Mouse (Mus musculus) heart, embryonic 16.5 days (tissue): ENCODE measurements around the gene Hoxc9. TPM values are rescaled to one million over a fixed set of nuclear protein-coding genes. Genes with fewer than 3 reads are reported as not detected.

Experiments used
- ATAC-seq: fragments of 200-750 bp; cut with Nextera tagmentation; replicated peaks from 2 replicates; pipeline ENCODE4 v1.8.0; 2017; ENCODE audit warnings: moderate number of reproducible peaks; ENCODE audit not compliant: insufficient read depth, low FRiP score; ENCODE audit errors: extremely low read depth
- H3K27ac ChIP-seq: fragments of 300-500 bp; sonication (generic); 2 replicates; pipeline ENCODE4 v1.5.1; 2014; ENCODE audit warnings: mild to moderate bottlenecking, low read length, control low read depth, moderate library complexity
- H3K27me3 ChIP-seq: fragments of 300-500 bp; sonication (generic); 2 replicates; pipeline ENCODE4 v1.6.1; 2014; ENCODE audit warnings: low read length, mixed read lengths; ENCODE audit not compliant: control insufficient read depth, insufficient read depth
- H3K36me3 ChIP-seq: fragments of 300-500 bp; sonication (generic); 2 replicates; pipeline ENCODE4 v1.6.1; 2014; ENCODE audit not compliant: control insufficient read depth, insufficient read depth
- H3K4me1 ChIP-seq: fragments of 300-500 bp; sonication (generic); 2 replicates; pipeline ENCODE4 v1.6.1; 2014; ENCODE audit warnings: low read length, mixed read lengths; ENCODE audit not compliant: control insufficient read depth, insufficient read depth
- H3K4me2 ChIP-seq: fragments of 300-500 bp; sonication (generic); 2 replicates; pipeline ENCODE4 v1.6.1; 2014; ENCODE audit warnings: low read depth, mild to moderate bottlenecking, control low read depth, low read length
- H3K4me3 ChIP-seq: fragments of 300-500 bp; sonication (generic); 2 replicates; pipeline ENCODE4 v1.5.1; 2014; ENCODE audit warnings: mild to moderate bottlenecking, control low read depth, low read length
- H3K9ac ChIP-seq: fragments of 300-500 bp; sonication (generic); 2 replicates; pipeline ENCODE4 v1.6.1; 2014; ENCODE audit warnings: low read length, control low read depth
- H3K9me3 ChIP-seq: fragments of 300-500 bp; sonication (generic); replicated peaks from 2 replicates; pipeline ENCODE4 v1.6.1; 2016; ENCODE audit warnings: low read length; ENCODE audit not compliant: control insufficient read depth
- WGBS: fragments of 180-500 bp; shearing (Covaris S2); extraction: QIAGEN DNeasy Blood & Tissue Kit; methylation state at CpG from one replicate; pipeline ENCODE4 v1.1.7; 2014; 5-methylcytosine and 5-hydroxymethylcytosine counted together
- polyA plus RNA-seq: library from polyadenylated mRNA; unstranded; fragments of >200 nt; fragmentation: Nextera tagmentation; extraction: Ambion mirVana; gene quantifications from 2 replicates; pipeline ENCODE4 v1.2.1, GENCODE M21; 2015

Gene Hoxc9
- polyA plus RNA-seq, 1 experiment from 2014 or later: not detected

GRCm38 (mm10) chr15:103018636-103019035 lies 42.4 kb downstream of the Hoxc9 start, which contains the start of gene Hoxc4:
TSS of gene Hoxc4 (plus strand) at chr15:103018934.
- no peak within 1 kb of the TSS for H3K9ac ChIP-seq
- no peaks in the 10 kb centered on the region; the same call in 1 of the 2 replicates for H3K4me1 ChIP-seq
- WGBS: 19% methylated on average over 9 of the region's 9 CpGs
- H3K36me3 ChIP-seq: no peaks in the 10 kb centered on the region
- H3K27ac ChIP-seq: no peak within 1 kb of the TSS
- no peak within 1 kb of the TSS for H3K4me2 ChIP-seq
- H3K9me3 ChIP-seq: no peaks in the 10 kb centered on the region
- H3K27me3 ChIP-seq: peaks cover 96% of the 10 kb centered on the region
- ATAC-seq: no peak
- no peak within 1 kb of the TSS for H3K4me3 ChIP-seq

DNA sequence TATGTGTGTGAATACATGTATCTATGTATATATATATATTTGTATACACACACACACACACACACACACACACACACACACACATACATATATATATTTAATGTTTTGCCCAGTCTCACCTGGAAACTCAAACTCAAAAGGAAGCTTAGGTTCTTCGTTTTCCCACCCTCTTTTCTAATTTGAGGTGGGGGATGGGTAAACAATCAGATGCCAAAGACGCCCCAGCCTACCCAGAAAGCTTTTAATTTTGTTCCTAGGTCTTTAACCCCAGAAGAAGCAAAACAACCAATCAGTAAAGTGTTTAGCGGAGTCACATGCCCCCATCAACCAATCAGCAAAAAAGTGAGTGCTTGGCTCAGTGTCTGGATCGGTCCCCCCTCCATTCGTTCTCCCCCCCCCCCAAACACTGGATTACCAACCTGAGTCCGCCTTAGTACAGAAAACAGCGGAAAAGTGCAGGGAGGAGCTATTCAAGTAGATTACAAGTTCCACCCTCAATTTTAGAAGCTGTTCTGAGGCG lies 44.7 kb downstream of the Hoxc9 start:
- Histone ChIP-seq H3K27me3 (peaks cover 95% of the 10 kb centered on the region), H3K4me3 (no peak overlapping the region), H3K36me3 (no peaks in the 10 kb centered on the region), H3K27ac (no peak overlapping the region), H3K4me1 (no peaks in the 10 kb centered on the region), H3K9me3 (no peaks in the 10 kb centered on the region), H3K9ac (no peak overlapping the region), H3K4me2 (no peak overlapping the region)
- WGBS: under 1% methylated on average over 8 of the region's 8 CpGs
- no peak for ATAC-seq

- Histone ChIP-seq H3K9me3 (no peaks in the 10 kb centered on the region), H3K4me2 (no peak overlapping the region), H3K27me3 (peaks cover 95% of the 10 kb centered on the region), H3K9ac (no peak overlapping the region), H3K27ac (no peak overlapping the region), H3K4me1 (no peaks in the 10 kb centered on the region), H3K4me3 (no peak overlapping the region), H3K36me3 (no peaks in the 10 kb centered on the region)
- no peak for ATAC-seq
- 6% methylated on average over 8 of the region's 8 CpGs for WGBS
Measured at GRCm38 (mm10) chr15:103021544-103021943, 45.3 kb downstream of the Hoxc9 start.

DNA sequence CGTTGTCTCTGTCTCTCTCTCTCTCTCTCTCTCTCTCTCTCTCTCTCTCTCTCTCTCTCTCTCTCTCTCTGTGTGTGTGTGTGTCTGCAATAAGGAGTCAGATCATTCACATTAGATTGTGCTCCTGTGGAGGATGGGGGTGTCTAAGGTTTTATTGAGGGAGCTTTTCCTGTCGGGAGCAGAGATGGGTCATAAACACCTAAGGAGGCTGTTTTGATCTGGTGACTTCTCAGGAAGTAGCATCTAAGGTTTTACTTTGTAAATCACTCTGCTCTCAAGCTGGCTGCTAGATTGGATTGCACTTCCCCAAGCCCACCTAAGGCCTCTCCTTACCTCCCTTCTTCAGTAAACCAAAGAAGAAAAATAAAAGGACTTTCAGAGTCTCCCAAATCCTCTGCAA lies 47.9 kb downstream of the Hoxc9 start:
- WGBS: 2% methylated on average over 2 of the region's 2 CpGs
- Histone ChIP-seq H3K27me3 (peaks cover 95% of the 10 kb centered on the region), H3K9me3 (no peaks in the 10 kb centered on the region), H3K4me1 (no peaks in the 10 kb centered on the region), H3K9ac (no peak overlapping the region), H3K4me2 (no peak overlapping the region), H3K27ac (no peak overlapping the region), H3K4me3 (no peak overlapping the region), H3K36me3 (no peaks in the 10 kb centered on the region)
- ATAC-seq: no peak

DNA sequence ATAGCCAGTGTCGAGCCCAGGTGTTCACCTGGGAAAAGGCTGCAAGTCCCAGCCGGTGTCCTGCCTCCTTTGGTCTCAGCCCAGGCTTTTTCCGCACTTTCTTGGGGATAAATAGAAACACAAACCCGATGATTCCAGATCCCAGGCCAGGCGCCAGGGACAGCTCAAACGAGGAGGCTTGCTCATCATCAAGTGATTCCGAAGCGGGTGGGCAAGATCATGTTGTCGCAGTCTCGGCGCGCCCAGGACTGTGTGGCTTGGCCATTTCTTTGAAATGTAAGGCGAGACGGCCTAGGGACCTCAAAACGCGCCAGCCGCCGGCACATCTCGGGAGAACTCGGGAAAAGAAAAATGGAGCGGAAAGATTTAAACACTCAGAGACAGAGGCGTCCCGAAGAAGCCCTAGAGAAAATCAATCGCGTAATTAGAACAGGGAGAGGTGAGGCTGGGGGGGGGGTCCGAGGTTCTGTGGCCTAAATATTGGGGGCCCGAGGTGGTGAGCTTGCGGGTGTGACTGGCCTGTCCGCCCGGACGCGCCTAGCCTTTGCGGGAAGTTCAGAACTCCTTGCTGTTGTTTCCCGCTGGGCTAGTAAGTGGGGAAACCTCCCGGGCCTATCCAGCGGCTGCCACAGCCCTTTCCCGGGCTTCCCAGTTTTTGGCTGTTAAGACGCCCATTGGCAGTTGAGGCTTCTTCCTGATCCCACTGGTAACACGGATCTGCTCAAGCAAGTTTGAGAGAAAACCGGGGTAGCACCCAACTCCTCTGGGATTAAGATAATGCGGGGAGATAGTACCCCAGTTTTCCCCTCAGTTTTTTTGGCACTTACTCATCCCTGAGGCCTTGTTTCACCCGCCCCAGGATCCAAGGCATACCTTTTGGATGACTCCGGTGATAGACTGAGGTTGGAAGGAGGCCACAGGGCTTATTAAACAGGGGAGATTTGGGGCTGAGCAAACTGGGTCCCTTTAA lies 51.3 kb downstream of the Hoxc9 start:
- ATAC-seq: no peak
- 3% methylated on average over 43 of the region's 43 CpGs for WGBS
- no peaks in the 10 kb centered on the region for H3K36me3 ChIP-seq
- no peak overlapping the region for H3K4me2 ChIP-seq
- peaks cover 87% of the 10 kb centered on the region for H3K27me3 ChIP-seq
- H3K9me3 ChIP-seq: no peaks in the 10 kb centered on the region
- H3K4me1 ChIP-seq: no peaks in the 10 kb centered on the region
- H3K4me3 ChIP-seq: no peak overlapping the region
- H3K27ac ChIP-seq: no peak overlapping the region
- no peak overlapping the region for H3K9ac ChIP-seq

GRCm38 (mm10) chr15:103028916-103029512 lies 52.8 kb downstream of the Hoxc9 start:
- Histone ChIP-seq H3K27ac (no peak overlapping the region), H3K27me3 (peaks cover 89% of the 10 kb centered on the region), H3K4me2 (no peak overlapping the region), H3K9ac (no peak overlapping the region), H3K4me1 (no peaks in the 10 kb centered on the region), H3K36me3 (no peaks in the 10 kb centered on the region), H3K9me3 (no peaks in the 10 kb centered on the region), H3K4me3 (no peak overlapping the region)
- 21% methylated on average over 9 of the region's 9 CpGs for WGBS
- ATAC-seq: no peak

GRCm38 (mm10) chr15:103030142-103030541 lies 53.9 kb downstream of the Hoxc9 start:
- Histone ChIP-seq H3K9me3 (no peaks in the 10 kb centered on the region), H3K36me3 (no peaks in the 10 kb centered on the region), H3K9ac (no peak overlapping the region), H3K4me2 (no peak overlapping the region), H3K27ac (no peak overlapping the region), H3K4me3 (no peak overlapping the region), H3K27me3 (peaks cover 89% of the 10 kb centered on the region), H3K4me1 (no peaks in the 10 kb centered on the region)
- 9% methylated on average over 8 of the region's 8 CpGs for WGBS
- ATAC-seq: no peak

GRCm38 (mm10) chr15:103032167-103032566 lies 55.9 kb downstream of the Hoxc9 start:
- H3K4me3 ChIP-seq: no peak overlapping the region
- H3K27me3 ChIP-seq: peaks cover 90% of the 10 kb centered on the region
- no peak overlapping the region for H3K27ac ChIP-seq
- no peak overlapping the region for H3K9ac ChIP-seq
- no peaks in the 10 kb centered on the region for H3K4me1 ChIP-seq
- 0% methylated on average over 1 of the region's 3 CpGs for WGBS
- ATAC-seq: no peak
- H3K4me2 ChIP-seq: no peak overlapping the region
- H3K36me3 ChIP-seq: no peaks in the 10 kb centered on the region
- no peaks in the 10 kb centered on the region for H3K9me3 ChIP-seq
